Comparison of ENCODE assay signal across 29 mouse cellular contexts in the genomic region with DNA sequence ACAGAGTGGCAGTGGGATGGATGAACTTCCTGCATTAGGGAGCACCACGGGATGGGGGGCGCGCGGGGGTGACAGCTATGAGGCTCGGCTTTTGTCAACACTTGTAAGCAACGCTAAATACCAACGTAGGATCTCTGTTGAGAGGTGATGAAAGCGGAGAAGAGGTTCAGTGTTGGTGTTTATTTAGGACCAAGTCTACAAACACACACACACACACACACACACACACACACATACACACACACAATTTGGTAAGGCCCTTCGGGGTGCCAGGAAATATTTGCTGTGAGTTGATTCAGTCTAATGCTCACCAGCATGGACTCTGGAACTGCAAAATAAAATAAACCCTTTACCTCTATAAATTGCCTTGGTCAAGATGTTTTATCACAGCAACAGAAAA.
"Had no signal": no experiment of that assay in that cellular context is flagged by ENCODE, and none has a peak within 500 bp of the region (broad histone marks: within the 10 kb centered on the region; RNA-seq: fewer than 3 reads in every experiment).

No protein-coding gene starts in this region.

- H3K4me3 ChIP-seq: left cerebral cortex, adult 2 months; limb, embryonic 10.5 days; limb, embryonic 12.5 days; limb, embryonic 13.5 days; limb, embryonic 15.5 days; liver, embryonic 13.5 days; liver, embryonic 15.5 days; lung, embryonic 15.5 days; megakaryocyte, embryonic 14.5 days; midbrain, embryonic 10.5 days; midbrain, embryonic 12.5 days; midbrain, embryonic 13.5 days; midbrain, embryonic 15.5 days; myocyte; neural tube, embryonic 12.5 days; neural tube, embryonic 13.5 days had no signal

- DNase-seq: left cerebral cortex, postnatal 4 days; liver; liver, embryonic 13.5 days; lung, adult 18-20 months; lung, adult 2 months; lung, postnatal 10 days; lung, postnatal 36 days; lung, postnatal 4 days; midbrain, embryonic 14.5 days had no signal

- H3K36me3 ChIP-seq: limb, embryonic 10.5 days; limb, embryonic 12.5 days; limb, embryonic 13.5 days; limb, embryonic 15.5 days; liver, embryonic 13.5 days; liver, embryonic 15.5 days; lung, embryonic 15.5 days; midbrain, embryonic 10.5 days; midbrain, embryonic 12.5 days; midbrain, embryonic 13.5 days; midbrain, embryonic 15.5 days; neural tube, embryonic 12.5 days; neural tube, embryonic 13.5 days had no signal

- H3K9ac ChIP-seq: limb, embryonic 12.5 days; limb, embryonic 13.5 days; limb, embryonic 15.5 days; liver, embryonic 13.5 days; liver, embryonic 14.5 days; liver, embryonic 15.5 days; lung, embryonic 15.5 days; midbrain, embryonic 12.5 days; midbrain, embryonic 13.5 days; midbrain, embryonic 15.5 days; neural tube, embryonic 12.5 days; neural tube, embryonic 13.5 days had no signal

- H3K4me2 ChIP-seq: limb, embryonic 12.5 days; limb, embryonic 13.5 days; limb, embryonic 15.5 days; liver, embryonic 13.5 days; liver, embryonic 15.5 days; lung, embryonic 15.5 days; midbrain, embryonic 11.5 days; midbrain, embryonic 12.5 days; midbrain, embryonic 13.5 days; midbrain, embryonic 15.5 days; neural tube, embryonic 12.5 days; neural tube, embryonic 13.5 days had no signal

- H3K27ac ChIP-seq: left cerebral cortex, adult 2 months; limb, embryonic 10.5 days; limb, embryonic 12.5 days; limb, embryonic 13.5 days; limb, embryonic 15.5 days; liver, embryonic 13.5 days; liver, embryonic 14.5 days; liver, embryonic 15.5 days; lung, embryonic 15.5 days; macrophage; midbrain, embryonic 10.5 days; midbrain, embryonic 12.5 days; midbrain, embryonic 13.5 days; midbrain, embryonic 15.5 days; neural tube, embryonic 12.5 days; neural tube, embryonic 13.5 days had no signal

- ATAC-seq: lung, postnatal 0 days; midbrain, embryonic 13.5 days; midbrain, embryonic 15.5 days; midbrain, embryonic 16.5 days had no signal

- H3K27me3 ChIP-seq: limb, embryonic 12.5 days; limb, embryonic 13.5 days; limb, embryonic 15.5 days; liver, embryonic 13.5 days; liver, embryonic 15.5 days; lung, embryonic 15.5 days; megakaryocyte, embryonic 14.5 days; midbrain, embryonic 12.5 days; midbrain, embryonic 13.5 days; midbrain, embryonic 15.5 days; neural tube, embryonic 12.5 days; neural tube, embryonic 13.5 days had no signal

- H3K9me3 ChIP-seq: limb, embryonic 10.5 days; limb, embryonic 12.5 days; limb, embryonic 13.5 days; limb, embryonic 15.5 days; liver, embryonic 13.5 days; liver, embryonic 15.5 days; lung, embryonic 15.5 days; midbrain, embryonic 10.5 days; midbrain, embryonic 12.5 days; midbrain, embryonic 13.5 days; midbrain, embryonic 15.5 days; neural tube, embryonic 12.5 days; neural tube, embryonic 13.5 days had no signal

- H3K4me1 ChIP-seq: liver, embryonic 13.5 days; liver, embryonic 15.5 days; megakaryocyte, embryonic 14.5 days; neural tube, embryonic 12.5 days had no signal
